Mouse (Mus musculus) T-helper 2 cell (primary cell): ENCODE results near the gene Slc7a5.

ENCODE experiments used
- in situ Hi-C: fragments of 300-600 bp; cut with MboI, MseI; formaldehyde crosslinking; loops from one replicate; pipeline ENCODE4 v1.15.1; 2025; ENCODE audit warnings: high pct_unique_total_duplicates

The Slc7a5 gene

DNA sequence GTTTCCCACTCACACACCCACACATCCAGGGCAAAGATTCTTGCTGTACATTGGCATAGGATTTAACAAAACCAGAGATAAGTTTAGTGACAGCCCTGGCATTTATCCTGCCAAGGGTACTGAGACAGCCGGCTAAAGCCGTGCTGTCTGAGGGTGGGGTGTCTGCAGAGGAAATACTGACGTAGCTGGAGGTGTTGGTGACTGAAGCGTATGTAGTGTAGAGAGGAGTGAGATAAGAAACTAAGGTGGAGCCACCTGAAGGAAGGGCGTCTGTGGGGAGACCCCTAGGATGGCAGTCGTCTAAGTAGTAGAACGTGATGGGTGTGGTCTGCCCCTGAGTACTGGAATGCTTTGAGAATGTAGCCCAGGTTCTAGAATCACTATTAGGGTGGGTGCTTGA lies 55.0 kb downstream of the Slc7a5 start:
- in situ Hi-C loops: loop anchor here (5.0 kb wide), 1 partner anchor 50 kb away; no protein-coding TSS in a partner anchor

DNA sequence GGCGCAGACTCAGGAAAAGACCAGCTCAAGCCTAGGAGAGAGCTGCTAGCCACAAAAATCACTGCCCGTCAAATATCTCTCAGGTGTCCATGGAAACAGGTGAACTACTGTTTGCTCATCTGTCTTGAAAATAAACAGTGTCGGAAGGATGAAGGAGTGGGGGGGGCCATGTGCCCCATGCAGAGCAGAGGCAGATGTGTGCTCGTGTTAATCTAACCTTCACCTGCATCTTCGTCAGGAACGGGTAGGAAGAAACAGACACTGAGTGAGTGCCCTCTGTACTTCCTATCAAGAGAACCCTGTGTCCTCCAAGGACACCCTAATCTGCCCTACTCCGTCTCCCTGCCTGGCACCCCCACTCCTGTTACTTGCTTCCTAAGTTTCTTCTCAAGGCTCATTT lies 55.8 kb downstream of the Slc7a5 start:
- in situ Hi-C loops: loop anchor here (5.0 kb wide), 1 partner anchor 51 kb away; no protein-coding TSS in a partner anchor

DNA sequence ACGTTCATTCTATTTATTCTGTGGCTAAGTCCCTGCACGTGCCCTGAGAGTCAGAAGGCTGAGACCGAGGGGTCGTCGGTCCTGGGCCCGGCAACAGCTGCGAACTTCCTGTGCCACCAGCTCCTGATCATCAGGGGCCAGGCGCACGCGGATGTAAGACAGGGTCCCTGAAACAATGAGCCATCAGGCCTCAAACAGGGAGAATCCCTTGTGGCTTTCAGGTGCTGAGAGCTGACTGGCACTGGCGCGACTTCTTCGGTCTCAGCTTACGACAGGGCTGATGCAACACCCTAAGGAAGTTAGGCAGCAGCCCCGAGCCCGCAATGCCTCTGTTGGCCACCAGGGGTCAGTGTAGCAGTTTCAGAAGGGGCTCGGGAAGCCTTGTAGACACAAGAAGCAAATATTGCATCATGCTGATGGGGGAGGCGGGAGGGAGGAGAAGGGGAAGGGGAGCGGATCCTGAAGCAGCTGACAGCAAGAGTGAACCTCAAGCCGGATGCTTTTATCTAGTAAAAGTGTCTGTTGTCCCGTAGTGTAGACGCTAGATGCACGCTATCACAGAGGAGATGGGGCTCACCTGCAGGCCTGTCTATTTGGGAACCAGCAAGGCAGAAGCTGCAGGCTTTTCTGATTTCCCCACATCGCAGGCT lies 56.5 kb downstream of the Slc7a5 start:
- in situ Hi-C loops: loop anchor here (5.0 kb wide), 1 partner anchor 51 kb away; no protein-coding TSS in a partner anchor

DNA sequence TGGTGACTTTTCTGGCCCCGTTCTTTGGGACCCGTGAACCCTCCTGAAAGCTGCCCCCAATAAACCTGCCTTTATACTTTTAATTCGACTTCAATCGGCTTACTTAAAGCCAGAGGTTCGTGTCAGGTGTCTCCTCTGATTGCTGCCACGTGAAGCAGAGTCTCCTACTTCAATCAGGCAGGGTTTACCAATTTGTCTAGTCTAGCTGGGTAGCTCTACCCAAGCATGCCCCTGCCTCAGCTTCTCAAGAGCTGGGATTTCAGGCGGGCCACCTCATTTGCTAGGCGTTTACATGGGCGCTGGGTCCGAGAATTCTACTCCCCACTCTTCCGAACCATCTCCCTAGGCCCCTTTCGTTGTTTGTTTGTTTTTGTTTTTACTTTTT lies 57.1 kb downstream of the Slc7a5 start:
- in situ Hi-C loops: loop anchor here (5.0 kb wide), 1 partner anchor 52 kb away; no protein-coding TSS in a partner anchor

DNA sequence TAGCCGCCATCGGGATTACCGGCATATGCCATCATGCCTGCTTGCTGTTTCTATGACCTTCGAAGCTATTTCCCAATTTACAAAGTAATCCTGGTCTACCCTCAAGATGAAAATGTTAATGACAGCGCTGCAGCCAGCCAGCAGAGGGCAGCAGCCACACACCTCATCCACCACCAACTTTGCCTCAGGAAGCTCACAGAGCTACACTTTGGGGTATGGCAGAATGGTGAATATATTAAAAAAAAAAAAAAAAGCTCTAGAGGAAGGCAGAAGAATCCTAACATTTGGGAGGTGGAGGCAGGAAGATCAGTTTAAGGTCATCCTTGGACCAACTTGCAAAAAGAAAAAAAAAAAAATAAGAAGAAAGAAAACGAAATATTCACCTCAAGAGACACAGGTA lies 57.5 kb downstream of the Slc7a5 start:
- in situ Hi-C loops: loop anchor here (5.0 kb wide), 1 partner anchor 52 kb away; no protein-coding TSS in a partner anchor

DNA sequence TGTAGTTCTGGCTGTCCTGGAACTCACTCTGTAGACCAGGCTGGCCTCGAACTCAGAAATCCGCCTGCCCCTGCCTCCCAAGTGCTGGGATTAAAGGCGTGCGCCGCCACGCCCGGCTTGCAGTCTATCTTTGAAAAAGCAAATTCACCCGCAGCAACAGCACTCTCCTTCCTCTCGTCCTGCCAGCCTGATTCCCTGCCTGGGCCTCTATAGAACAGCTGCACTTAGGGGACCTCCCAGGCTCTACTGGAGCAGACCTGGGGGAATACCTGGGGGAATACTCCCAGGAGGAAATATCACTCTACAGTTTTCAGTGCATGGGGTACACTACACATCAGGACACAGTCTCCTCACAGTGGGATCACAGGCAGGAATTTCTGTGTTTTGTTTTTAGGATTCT lies 58.2 kb downstream of the Slc7a5 start:
- in situ Hi-C loops: no loop called here

DNA sequence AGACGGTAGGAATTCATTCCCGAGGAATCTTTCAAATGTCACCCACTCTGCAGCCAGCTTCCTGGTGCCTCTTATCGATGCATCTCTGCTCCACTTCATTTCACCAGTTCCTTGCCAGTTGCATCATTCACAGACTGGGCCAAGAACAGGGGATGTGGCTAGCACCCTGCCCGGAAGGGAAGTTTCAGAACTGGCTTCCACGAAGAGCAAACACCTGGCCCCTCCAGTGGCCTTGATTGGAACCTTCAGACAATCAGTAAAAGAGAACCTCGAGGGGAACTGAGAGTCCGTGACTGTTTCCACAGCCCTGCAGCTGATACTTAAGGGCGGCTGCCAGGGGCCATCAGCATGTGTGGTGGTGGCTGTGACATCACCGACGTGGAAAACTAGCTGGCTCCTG lies 59.0 kb downstream of the Slc7a5 start:
- in situ Hi-C loops: no loop called here

DNA sequence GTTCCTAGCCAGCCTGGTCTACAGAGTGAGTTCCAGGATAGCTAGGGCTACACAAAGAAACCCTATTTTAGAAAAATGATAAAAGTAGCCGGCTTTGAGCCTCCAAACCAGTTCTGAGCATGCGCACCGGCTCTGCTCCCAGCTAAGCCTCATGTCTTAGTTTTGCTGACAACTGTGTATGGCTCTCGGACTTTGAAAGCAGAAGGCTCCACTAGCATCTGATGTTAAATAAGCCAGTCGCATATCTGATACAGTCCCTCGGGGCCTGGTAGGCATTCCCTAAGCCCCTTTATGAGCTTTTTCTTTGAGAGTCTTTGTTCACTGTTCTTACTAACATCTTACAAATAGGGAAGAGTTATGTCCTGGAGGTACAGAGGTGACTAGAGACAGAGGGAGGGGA lies 59.5 kb downstream of the Slc7a5 start:
- in situ Hi-C loops: no loop called here

DNA sequence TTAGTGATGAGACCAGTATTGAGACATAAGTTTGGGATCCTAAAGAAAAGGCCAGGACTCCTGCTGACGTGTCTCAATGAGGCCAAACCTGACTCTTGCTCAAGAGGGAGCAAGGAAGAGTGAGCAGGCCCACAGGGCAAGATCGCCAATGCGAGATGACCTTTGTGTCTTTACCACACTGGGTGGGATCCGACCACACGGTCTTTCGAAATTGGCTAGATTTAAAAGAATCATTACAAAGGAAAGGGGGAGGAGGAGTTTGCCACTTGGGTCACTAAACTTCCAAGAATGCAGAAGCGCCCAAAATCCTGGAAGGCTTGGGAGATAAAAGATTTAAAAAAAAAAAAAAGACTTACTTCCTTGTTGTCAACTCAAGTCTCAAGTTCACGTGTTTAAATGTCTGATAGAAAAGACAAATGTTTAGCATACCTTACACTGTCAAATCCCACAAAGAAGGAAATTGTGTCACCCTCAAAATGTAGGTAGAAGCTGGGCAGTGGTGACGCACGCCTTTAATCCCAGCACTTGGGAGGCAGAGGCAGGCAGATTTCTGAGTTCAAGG lies 60.2 kb downstream of the Slc7a5 start:
- in situ Hi-C loops: no loop called here

DNA sequence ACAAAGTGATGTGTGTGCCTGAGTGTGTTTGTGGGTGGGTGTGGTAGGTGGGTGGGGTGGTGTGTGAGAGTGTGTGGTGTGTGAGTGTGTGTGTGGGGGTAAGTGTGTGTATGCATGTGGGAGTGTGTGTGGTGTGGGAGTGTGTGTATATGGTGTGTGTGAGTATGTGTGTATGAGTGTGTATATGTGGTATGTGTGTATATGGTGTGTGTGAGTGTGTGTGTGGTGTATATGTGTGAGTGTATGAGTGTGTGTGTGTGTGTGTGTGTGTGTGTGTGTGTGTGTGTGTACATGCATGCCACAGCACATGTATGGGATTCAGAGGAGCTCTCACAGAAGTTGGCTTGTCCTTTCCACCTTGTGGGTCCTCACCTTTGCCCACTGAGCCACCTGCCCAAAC lies 60.7 kb downstream of the Slc7a5 start:
- in situ Hi-C loops: no loop called here

DNA sequence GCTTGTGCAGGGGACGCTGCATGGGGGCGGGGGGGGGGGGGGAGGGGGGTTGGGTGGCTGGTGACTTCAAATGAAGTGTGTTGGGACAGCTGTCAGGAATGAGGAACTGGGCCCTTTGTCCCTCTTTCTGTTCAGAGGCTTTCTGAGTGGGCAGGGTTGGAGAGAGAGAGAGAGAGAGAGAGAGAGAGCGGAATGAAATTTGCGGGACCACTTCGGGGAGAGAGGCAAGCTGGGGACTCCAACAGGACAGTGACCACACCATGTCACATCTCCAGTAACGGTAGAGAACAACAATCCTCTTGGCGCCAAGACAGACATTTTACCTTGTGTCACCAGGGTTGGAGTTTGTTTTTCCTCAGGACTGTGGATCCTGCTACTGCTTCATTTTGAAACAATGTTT lies 62.7 kb downstream of the Slc7a5 start:
- in situ Hi-C loops: no loop called here

DNA sequence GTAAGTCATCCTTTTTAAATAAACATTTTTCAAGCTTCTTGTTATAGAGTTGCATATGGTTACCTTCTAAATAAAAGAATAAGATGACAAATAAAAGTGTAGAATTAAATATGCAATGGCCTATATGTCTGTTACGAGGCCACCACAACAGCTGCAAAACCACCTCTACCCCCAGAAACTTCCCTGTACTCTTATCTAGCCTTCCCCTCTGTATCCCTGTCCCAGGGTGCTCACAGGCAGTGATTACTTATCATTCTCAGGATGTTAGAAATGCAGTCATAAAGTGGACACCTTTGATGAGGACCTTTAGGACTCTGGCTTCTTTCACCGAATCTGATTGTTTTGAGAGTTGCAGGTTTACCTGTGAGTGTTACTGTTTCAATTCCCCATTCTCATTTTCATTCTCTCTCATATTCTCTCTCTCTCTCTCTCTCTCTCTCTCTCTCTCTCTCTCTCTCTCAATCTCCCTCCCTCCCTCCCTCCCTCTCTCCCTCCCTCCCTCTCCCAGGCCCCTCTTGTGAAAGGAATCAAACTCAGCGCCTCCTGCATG lies 64.2 kb downstream of the Slc7a5 start:
- in situ Hi-C loops: no loop called here

DNA sequence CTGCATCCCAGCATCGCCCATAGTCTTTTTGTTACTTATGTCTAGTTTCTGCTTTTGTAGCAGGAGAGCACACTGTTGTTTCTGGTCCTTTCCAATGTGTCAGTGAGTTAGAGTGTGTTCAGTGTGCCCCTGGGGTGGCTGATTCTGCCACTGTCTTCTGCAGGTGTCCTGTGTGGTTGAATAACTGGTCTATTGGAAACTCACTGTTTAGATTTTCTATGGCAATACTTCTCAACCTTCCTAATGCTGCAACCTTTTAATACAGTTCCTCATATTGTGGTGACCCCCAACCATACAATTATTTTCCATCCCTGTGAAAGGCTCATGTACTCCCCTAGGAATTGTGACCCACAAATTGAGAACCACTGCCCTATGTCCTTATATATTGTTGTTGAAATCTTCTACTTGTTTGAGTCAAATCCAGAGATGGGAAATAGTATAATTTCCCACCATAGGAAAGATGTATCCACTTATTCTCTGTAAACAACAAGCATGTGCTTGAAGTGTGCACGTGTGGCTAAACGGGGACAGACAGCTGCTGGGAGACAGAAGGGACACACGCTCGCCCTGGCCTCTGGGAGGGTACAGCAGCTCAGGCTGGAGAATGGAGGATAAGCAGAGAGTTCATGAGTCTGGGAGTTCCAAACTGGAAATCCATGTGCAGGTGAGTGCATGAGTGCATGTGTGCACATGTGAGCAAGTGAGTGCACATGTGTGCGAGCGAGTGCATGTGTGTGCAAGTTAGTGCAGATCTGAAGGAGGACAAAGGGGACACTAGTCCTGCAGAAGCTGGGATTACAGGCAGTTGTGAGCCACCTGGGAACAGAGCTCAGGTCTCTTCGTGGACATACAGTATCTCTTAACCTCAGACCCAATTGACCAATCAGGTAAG lies 65.2 kb downstream of the Slc7a5 start:
- in situ Hi-C loops: no loop called here

DNA sequence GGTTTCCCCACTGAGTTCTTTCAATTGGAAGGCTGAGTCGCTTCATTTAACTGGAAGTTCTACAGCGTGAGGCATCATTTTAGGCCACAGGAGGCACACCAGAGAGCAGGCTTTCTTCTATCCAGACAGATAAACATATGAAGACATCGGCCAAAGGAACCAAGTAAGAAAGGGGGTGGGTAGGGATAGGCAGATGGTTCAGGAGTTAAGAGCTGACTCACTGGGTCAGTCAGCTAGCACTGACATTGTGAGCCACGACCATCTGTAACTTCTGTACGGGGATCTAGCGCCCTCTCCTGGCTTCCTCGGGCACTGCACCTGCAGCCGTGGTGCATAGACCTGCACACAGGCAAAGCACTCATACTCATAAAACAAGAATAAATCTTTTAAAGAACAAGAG lies 66.3 kb downstream of the Slc7a5 start:
- in situ Hi-C loops: no loop called here

DNA sequence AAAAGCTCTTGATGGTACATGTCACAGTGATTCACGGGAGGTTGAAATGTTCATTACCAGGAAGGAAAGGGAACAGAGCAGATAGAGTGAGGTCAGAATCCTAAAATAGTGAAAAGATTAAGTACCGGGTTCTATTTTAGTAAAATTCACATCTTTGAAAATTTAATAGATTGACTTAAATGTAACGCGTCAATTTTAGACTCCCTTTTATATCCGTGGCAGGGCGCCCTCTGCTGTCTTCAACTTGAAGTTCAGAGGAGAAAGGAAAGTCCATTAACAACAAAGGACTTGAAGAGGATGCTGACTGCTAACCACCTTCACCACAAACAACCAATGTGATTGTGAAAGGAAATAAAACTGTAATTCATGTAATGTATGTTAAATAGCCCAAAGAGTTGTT lies 75.0 kb downstream of the Slc7a5 start:
- in situ Hi-C loops: no loop called here

DNA sequence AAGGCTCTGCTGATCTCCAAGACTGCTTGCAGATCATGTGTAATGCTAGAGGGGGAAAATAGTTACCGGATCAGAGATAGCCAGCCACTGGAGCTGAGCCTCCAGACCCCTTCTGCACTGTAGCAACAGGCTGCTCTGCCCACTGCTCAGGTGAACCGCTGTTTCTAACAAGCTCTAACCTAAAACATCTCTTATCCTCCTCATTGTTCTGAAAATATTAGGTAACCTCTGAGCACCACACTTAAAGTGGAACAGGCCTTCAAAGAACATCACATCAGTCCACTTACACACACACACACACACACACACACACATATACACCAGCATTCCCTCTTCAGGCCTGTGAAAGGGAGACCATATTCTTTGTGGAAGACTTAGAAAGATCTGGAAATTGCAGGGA lies 75.4 kb downstream of the Slc7a5 start:
- in situ Hi-C loops: no loop called here
